Mouse (Mus musculus) stomach, postnatal 0 days (tissue): ENCODE results near the gene Slc22a18.

Source experiments
- CTCF ChIP-seq: IDR thresholded peaks from 2 replicates; pipeline ENCODE4 v1.5.1; 2016; ENCODE audit warnings: antibody characterized with exemption, low read depth, mild to moderate bottlenecking, moderate library complexity
- EP300 ChIP-seq: optimal IDR thresholded peaks from 2 replicates; pipeline ENCODE3; 2016; ENCODE audit warnings: antibody characterized with exemption

DNA sequence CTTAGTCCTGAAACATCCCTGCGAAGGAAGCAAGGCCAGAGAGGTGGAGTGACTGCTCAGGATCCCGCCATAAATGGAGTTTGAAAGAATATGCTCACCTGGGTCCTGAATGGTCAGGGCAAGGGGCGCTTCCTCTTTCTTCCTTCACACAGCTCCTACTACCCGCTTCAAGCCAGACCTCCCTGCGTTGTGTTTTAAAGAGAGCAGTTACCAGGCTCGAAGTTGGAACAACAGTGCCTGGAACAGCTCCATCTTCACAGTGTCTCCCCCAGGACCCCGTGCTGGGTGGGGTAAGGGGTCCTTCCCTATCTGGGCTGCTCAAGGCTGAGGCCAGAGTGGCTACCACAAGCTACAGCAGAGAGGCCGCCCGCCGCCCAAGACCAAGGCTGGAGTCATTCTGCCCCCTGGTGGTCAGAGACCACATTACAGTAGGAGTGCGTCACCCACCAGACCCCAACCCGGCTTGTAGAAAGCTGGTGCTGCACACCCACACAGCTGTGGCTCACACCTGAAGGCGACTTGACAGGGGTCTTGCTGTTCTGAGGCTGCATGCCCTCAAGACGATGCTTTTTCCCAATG is 7.3 kb upstream of the Slc22a18 start:
- TF ChIP-seq CTCF (peak; percentile 96), EP300 (no peak)
